Mouse (Mus musculus) forebrain, embryonic 13.5 days (tissue): ENCODE measurements around the gene Psme2b. TPM values are rescaled to one million over a fixed set of nuclear protein-coding genes. Genes with fewer than 3 reads are reported as not detected.
"Not testable (repeated sequence)": the region's sequence is repeated elsewhere in the genome, so short reads cannot be mapped to it uniquely, and the experiment has no call there.

ENCODE experiments used
- ATAC-seq: fragments of 200-750 bp; cut with Nextera tagmentation; 2 replicates; pipeline ENCODE4 v1.8.0; 2017
- H3K27ac ChIP-seq: fragments of 300-500 bp; sonication (generic); 2 replicates; pipeline ENCODE4 v1.5.1; 2015; ENCODE audit warnings: inconsistent platforms, mild to moderate bottlenecking, moderate library complexity
- H3K27me3 ChIP-seq: fragments of 300-500 bp; sonication (generic); 2 replicates; pipeline ENCODE4 v1.6.1; 2015; ENCODE audit warnings: mild to moderate bottlenecking, inconsistent platforms
- H3K36me3 ChIP-seq: fragments of 300-500 bp; sonication (generic); 2 replicates; pipeline ENCODE4 v1.6.1; 2015; ENCODE audit warnings: mild to moderate bottlenecking, inconsistent platforms; ENCODE audit not compliant: poor library complexity, severe bottlenecking
- H3K4me1 ChIP-seq: fragments of 300-500 bp; sonication (generic); 2 replicates; pipeline ENCODE4 v1.6.1; 2015; ENCODE audit warnings: inconsistent platforms
- H3K4me2 ChIP-seq: fragments of 300-500 bp; sonication (generic); 2 replicates; pipeline ENCODE4 v1.6.1; 2015; ENCODE audit warnings: inconsistent platforms, mild to moderate bottlenecking, moderate library complexity
- H3K4me3 ChIP-seq: fragments of 300-500 bp; sonication (generic); 2 replicates; pipeline ENCODE4 v1.5.1; 2015; ENCODE audit warnings: mild to moderate bottlenecking, inconsistent platforms
- H3K9ac ChIP-seq: fragments of 300-500 bp; sonication (generic); 2 replicates; pipeline ENCODE4 v1.6.1; 2015; ENCODE audit warnings: mild to moderate bottlenecking, inconsistent platforms
- H3K9me3 ChIP-seq: fragments of 300-500 bp; sonication (generic); replicated peaks from 2 replicates; pipeline ENCODE4 v1.6.1; 2016; ENCODE audit warnings: inconsistent platforms
- WGBS: fragments of 180-500 bp; shearing (Covaris S2); methylation state at CpG from one replicate; pipeline ENCODE4 v1.1.7; 2015; 5-methylcytosine and 5-hydroxymethylcytosine counted together
- polyA plus RNA-seq: library from polyadenylated mRNA; unstranded; fragments of >200 nt; fragmentation: Nextera tagmentation; extraction: Ambion mirVana; gene quantifications from 2 replicates; pipeline ENCODE4 v1.2.1, GENCODE M21; 2015

Gene Psme2b
- polyA plus RNA-seq, result 1.5 and 2.2 TPM in 2 replicates

GRCm38 (mm10) chr11:48946090-48946489 is at the start of gene Psme2b:
Psme2b (minus strand) TSS chr11:48946190.
- H3K4me2 ChIP-seq, H3K36me3 ChIP-seq, H3K27ac ChIP-seq, H3K4me1 ChIP-seq, H3K9ac ChIP-seq, H3K9me3 ChIP-seq, H3K4me3 ChIP-seq, ATAC-seq, H3K27me3 ChIP-seq: not testable (repeated sequence)
- WGBS, result 91% methylated on average over 6 of the region's 6 CpGs

GRCm38 (mm10) chr11:48994018-48994417 is 48.0 kb upstream of the Psme2b start, which contains the start of gene Tgtp1:
Tgtp1 (minus strand) TSS chr11:48994172.
- WGBS, result 78% methylated on average over 2 of the region's 2 CpGs
- not testable (repeated sequence) for H3K9me3 ChIP-seq, H3K4me3 ChIP-seq, ATAC-seq, H3K27ac ChIP-seq, H3K4me2 ChIP-seq, H3K36me3 ChIP-seq, H3K4me1 ChIP-seq, H3K27me3 ChIP-seq, H3K9ac ChIP-seq

- 76% methylated on average over 10 of the region's 10 CpGs for WGBS
- H3K27ac ChIP-seq, H3K4me1 ChIP-seq, H3K9me3 ChIP-seq, H3K9ac ChIP-seq, ATAC-seq, H3K36me3 ChIP-seq, H3K4me2 ChIP-seq, H3K27me3 ChIP-seq, H3K4me3 ChIP-seq: not testable (repeated sequence)
Observed at GRCm38 (mm10) chr11:48993296-48993695, 47.3 kb upstream of the Psme2b start.

GRCm38 (mm10) chr11:48991740-48992520 is 45.9 kb upstream of the Psme2b start, which contains the start of gene Gm12185:
Gm12185 (minus strand) TSS chr11:48992226.
- H3K4me1 ChIP-seq, H3K27me3 ChIP-seq, H3K27ac ChIP-seq, H3K36me3 ChIP-seq, H3K9ac ChIP-seq, H3K9me3 ChIP-seq, H3K4me3 ChIP-seq, ATAC-seq, H3K4me2 ChIP-seq: not testable (repeated sequence)
- WGBS, result 65% methylated on average over 4 of the region's 4 CpGs

- not testable (repeated sequence) for H3K27ac ChIP-seq, H3K4me3 ChIP-seq, H3K9ac ChIP-seq, ATAC-seq, H3K4me2 ChIP-seq, H3K27me3 ChIP-seq, H3K4me1 ChIP-seq, H3K36me3 ChIP-seq, H3K9me3 ChIP-seq
- 88% methylated on average over 2 of the region's 2 CpGs for WGBS
Observed at GRCm38 (mm10) chr11:48989981-48990380, 44.0 kb upstream of the Psme2b start.

GRCm38 (mm10) chr11:48988219-48988618 is 42.2 kb upstream of the Psme2b start:
- not testable (repeated sequence) for H3K27me3 ChIP-seq, H3K4me3 ChIP-seq, H3K4me1 ChIP-seq, H3K36me3 ChIP-seq, H3K27ac ChIP-seq, H3K9me3 ChIP-seq, H3K9ac ChIP-seq, H3K4me2 ChIP-seq, ATAC-seq
- 86% methylated on average over 2 of the region's 3 CpGs for WGBS

- H3K4me3 ChIP-seq, ATAC-seq, H3K27ac ChIP-seq, H3K4me2 ChIP-seq, H3K4me1 ChIP-seq, H3K9me3 ChIP-seq, H3K9ac ChIP-seq, H3K36me3 ChIP-seq, H3K27me3 ChIP-seq: not testable (repeated sequence)
- WGBS, result no CpG with 5 or more reads among the region's 3 CpGs
Observed at GRCm38 (mm10) chr11:48982848-48983247, 36.9 kb upstream of the Psme2b start.

GRCm38 (mm10) chr11:48980052-48980451 is 34.1 kb upstream of the Psme2b start:
- H3K9ac ChIP-seq, H3K27me3 ChIP-seq, ATAC-seq, H3K4me1 ChIP-seq, H3K4me2 ChIP-seq, H3K4me3 ChIP-seq, H3K9me3 ChIP-seq, H3K27ac ChIP-seq, H3K36me3 ChIP-seq: not testable (repeated sequence)
- WGBS, result no CpG with 5 or more reads among the region's 5 CpGs

GRCm38 (mm10) chr11:48979251-48979650 is 33.3 kb upstream of the Psme2b start, which contains the start of gene 9930111J21Rik1:
9930111J21Rik1 (minus strand) TSS chr11:48979398.
- not testable (repeated sequence) for H3K27me3 ChIP-seq, H3K4me1 ChIP-seq, H3K36me3 ChIP-seq, H3K9me3 ChIP-seq, H3K4me2 ChIP-seq, ATAC-seq, H3K9ac ChIP-seq, H3K27ac ChIP-seq, H3K4me3 ChIP-seq
- no CpG with 5 or more reads among the region's 3 CpGs for WGBS

GRCm38 (mm10) chr11:48978240-48978939 is 32.4 kb upstream of the Psme2b start, which contains the start of gene Olfr56:
Olfr56 (plus strand) TSS chr11:48978889.
- not testable (repeated sequence) for H3K36me3 ChIP-seq, H3K9ac ChIP-seq, H3K4me2 ChIP-seq, H3K4me3 ChIP-seq, H3K4me1 ChIP-seq, H3K27me3 ChIP-seq, H3K27ac ChIP-seq, H3K9me3 ChIP-seq, ATAC-seq
- whole genome bisulfite sequencing, result no CpG with 5 or more reads among the region's 1 CpGs

GRCm38 (mm10) chr11:48974686-48975085 is 28.7 kb upstream of the Psme2b start:
- not testable (repeated sequence) for H3K4me1 ChIP-seq, H3K9ac ChIP-seq, H3K27me3 ChIP-seq, H3K4me2 ChIP-seq, ATAC-seq, H3K27ac ChIP-seq, H3K36me3 ChIP-seq, H3K4me3 ChIP-seq, H3K9me3 ChIP-seq
- WGBS, result no CpG with 5 or more reads among the region's 1 CpGs

- H3K4me3 ChIP-seq, H3K4me2 ChIP-seq, H3K36me3 ChIP-seq, ATAC-seq, H3K27ac ChIP-seq, H3K9ac ChIP-seq, H3K9me3 ChIP-seq, H3K27me3 ChIP-seq, H3K4me1 ChIP-seq: not testable (repeated sequence)
Observed at GRCm38 (mm10) chr11:48939286-48939685, 6.7 kb downstream of the Psme2b start.
